Mouse (Mus musculus): Measurements from ENCODE around the gene Sirpb1a.
"Not testable (repeated sequence)": the region's sequence is repeated elsewhere in the genome, so short reads cannot be mapped to it uniquely, and the experiment has no call there.

The Sirpb1a gene

DNA sequence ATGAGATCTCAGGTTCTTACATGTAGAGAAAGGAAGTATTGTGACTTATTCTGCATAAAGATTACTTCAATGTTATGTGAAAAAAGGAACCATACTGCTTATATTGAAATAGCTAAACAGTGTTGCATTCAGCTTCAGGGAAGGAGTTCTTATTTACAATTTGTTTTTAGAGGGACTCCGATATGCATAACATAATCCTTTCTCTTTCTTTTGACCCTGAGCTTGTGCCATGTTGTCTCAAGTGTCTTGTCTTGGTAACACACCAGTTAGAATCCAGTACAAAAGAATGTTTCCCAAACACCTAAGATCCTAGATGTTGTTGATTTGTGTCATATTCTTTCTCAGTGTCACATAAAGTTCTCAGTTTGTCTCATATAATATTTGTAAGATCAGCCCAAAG is at the start of gene Sirpb1a:
TSS of gene Sirpb1a (minus strand) at position 74 of the 400 bp plus-strand sequence.
- not testable (repeated sequence) for DNase-seq

DNA sequence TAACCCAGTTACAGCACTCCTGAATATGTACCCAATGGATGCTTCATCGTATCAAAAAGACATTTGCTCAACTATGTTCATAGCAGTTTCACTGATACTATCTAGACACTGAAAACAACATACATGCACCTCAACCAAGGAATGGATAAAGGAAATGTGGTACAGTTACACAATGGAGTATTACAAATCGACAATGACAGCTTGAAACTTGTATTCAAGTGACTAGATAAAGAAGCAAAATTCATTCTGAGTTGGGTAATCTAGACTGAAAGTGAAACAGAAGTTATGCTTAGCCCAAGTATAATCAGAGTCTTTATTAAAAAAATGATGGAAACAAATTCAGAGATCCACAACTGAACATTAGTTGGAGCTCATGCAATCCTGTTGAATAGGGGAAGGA is 48.5 kb upstream of the Sirpb1a start:
- not testable (repeated sequence) for DNase-seq

DNA sequence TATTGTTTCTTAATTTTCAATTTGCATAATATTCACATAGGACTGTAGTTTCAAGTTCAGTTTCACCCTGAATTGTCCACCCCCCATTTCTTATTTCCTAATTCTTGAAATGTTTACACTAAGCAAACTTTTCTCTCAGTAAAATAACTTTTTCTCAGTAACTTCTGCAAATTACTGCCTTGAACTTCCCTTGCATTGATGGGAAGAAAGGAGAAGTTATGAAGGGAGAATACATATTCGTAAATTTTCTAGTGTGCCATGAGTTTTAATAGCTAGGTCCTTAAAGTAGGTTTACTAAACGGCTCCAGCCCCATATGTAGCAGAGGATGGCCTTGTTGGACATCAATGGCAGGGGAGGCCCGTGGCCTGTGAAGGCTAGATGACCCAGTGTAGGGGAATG is 43.8 kb upstream of the Sirpb1a start:
- not testable (repeated sequence) for DNase-seq

DNA sequence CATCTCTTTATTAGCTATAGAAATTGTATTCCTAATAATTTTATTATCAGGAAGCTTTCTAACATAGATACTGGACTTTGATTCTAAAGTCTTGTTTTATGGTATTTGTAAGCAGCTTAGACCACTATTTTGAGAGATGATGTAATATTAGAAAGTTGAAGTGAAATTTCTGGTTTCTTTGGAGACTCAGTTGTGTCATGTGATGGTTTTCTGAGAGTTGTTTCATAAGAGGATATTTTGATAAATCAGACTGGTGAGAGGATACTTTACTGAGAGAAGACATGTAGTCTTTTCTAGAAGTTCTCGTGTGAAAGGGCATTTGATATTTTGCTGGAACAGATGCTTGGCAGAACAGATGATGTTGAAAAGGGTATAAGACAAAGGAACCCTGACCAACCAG is 17.6 kb upstream of the Sirpb1a start:
- DNase-seq = not testable (repeated sequence)

DNA sequence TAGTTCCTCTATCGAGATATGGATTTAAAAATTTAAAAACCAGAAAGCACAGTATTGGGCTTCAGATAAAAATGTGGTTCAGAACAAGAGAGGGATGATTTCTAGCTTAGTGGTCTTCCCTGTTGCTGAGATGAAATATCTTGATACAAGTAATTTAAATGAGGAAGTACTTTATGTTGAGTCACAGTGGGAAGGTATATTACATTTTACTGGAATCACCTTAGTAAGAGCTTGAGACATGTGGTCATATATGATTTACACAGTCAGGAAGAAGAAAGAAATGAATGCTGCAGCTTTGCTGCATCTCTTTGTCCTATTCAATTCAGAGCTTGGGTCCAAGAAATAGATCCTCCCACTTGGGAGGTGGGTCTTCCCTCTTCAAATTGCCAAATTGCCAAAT is 13.5 kb upstream of the Sirpb1a start:
- DNase-seq = not testable (repeated sequence)

DNA sequence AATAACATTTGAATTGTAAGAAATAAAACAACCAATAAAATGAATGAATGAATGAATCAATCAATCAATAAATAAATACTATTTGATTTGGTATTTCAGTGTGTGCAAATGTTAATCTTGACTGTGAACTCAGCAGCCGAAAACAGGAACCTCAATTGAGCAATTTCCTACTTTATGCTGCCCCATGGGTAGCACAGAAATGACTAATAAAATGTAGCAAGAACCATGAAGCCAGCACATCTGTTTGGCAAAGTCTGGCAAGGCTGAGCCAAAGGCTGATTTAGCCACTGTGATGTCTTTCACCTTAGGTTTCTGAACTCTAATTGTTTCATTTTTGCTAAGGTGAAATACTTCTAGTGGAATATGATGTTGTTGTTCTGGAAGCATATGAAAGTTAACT is 1.6 kb upstream of the Sirpb1a start:
- no peak for DNase-seq

DNA sequence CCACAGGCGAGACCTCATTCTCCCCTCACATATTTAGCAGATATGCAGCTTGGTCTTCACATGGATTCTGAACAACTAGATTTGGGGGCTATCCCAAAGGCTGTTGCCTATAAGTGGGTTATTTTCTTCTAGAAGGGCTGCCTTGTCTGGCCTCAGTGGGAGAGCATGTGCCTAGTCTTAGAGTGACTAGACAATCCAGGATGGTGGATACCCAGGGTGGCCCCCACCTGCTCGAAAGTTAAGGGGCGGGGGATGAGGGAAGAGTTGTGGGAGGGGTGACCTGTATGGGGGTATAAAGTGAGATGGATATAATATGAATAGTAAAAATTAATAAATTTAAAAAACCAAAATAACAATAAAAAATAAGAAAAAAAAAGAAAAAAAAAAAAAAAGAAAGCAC is 70.6 kb downstream of the Sirpb1a start:
- DNase-seq = not testable (repeated sequence)

DNA sequence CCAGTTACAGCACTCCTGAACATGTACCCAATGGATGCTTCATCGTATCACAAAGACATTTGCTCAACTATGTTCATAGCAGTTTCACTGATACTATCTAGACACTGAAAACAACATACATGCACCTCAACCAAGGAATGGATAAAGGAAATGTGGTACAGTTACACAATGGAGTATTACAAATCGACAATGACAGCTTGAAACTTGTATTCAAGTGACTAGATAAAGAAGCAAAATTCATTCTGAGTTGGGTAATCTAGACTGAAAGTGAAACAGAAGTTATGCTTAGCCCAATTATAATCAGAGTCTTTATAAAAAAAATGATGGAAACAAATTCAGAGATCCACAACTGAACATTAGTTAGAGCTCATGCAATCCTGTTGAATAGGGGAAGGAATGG is 76.0 kb downstream of the Sirpb1a start:
- not testable (repeated sequence) for DNase-seq

DNA sequence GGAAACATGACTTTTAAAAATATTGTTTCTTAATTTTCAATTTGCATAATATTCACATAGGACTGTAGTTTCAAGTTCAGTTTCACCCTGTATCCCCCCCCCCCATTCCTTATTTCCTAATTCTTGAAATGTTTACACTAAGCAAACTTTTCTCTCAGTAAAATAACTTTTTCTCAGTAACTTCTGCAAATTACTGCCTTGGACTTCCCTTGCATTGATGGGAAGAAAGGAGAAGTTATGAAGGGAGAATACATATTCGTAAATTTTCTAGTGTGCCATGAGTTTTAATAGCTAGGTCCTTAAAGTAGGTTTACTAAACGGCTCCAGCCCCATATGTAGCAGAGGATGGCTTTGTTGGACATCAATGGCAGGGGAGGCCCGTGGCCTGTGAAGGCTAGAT is 80.7 kb downstream of the Sirpb1a start:
- not testable (repeated sequence) for DNase-seq

DNA sequence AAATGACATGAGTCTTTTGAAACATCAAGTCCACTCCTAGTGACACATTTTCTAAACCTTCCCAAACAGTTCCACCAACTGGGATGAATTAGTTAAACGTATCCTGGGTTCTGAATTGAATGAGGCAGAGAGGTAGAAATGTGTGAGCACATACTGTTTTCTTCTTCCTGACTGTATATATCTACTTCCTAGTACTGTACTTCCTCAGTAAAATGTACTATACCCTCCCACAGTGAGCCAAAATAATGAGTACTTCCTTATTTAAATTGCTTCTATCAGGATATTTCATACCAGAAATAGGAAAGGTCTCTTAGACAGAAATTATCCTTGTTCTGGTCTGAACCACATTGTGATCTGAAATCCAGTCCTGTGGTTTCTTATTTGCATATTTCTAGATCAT is 86.0 kb downstream of the Sirpb1a start:
- no peak for DNase-seq

DNA sequence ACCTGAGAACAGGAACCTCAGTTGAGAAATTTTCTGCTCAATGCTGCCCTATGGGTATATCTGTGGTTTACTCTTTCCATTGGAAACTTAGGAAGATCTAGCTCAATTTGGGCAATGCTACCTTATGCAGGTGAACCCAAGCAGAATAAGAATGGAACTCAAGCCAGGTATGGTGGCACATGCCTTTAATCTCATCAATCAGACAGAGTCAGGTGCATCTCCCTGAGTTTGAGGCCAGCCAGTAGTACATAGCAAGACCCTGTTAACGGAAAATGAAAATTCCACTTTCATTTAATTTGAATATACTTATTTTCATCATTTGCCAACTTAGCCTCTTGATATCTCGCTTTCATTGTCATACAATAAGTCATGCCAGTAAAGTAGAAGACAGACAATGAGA is 92.1 kb downstream of the Sirpb1a start:
- no peak for DNase-seq

DNA sequence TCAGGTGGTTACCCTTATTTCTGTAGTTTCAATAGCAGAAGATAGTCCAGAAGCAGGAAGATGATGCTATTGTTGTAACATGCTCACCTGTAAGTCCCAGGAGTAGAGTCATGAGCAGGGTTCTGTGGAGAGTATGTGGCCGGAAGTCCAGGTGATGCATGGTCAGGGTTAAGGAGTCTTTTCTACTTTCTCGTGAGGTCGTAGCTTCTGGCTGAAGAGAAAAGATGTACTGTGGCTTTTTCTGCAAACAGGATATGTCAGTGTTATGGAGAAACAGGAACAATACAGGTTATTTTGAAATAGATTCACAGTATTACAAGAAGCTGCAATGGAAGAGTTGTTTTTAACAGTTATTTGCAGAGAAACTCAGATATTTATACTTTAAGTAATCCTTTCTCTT is 94.3 kb downstream of the Sirpb1a start, which contains the start of gene Gm9733:
TSS of gene Gm9733 (minus strand) at position 240 of the 400 bp plus-strand sequence.
- no peak for DNase-seq

DNA sequence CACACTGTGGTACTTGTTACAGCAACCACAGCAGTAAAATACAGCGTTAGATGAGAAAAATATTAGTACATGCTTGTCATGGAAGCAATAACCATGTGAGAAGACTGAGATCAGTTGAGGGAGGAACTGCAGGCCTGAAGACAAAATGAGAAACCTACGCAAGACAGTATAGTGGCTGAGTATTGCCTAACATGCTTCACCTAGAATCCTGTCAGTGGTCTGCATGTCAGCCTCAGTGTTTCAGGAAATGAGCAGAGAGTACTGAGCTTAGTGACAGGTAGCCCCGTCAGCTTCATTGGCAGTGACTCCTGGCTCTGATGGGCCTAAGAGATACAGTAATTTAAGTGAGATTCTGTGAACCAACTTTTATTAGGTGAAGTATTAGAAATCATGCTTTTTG is 94.8 kb downstream of the Sirpb1a start:
- DNase-seq = no peak

DNA sequence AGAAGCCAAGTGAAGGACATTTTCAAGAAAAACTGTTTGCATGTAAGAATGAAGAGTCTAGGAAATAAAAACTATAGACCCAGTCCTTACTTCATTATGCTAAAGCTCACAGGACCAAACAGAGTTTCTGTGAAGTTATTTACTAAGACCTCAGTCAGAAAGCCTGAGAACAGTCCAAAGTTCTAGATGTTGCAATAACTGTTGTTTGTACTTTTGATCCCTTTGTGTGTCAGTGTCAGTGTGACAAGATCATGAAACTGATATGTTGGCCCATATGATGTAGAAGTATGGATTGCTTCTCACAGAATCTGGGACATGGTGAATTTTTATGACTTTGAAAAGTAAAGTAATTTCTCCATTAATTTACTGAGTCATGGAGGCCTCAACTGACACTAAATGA is 96.8 kb downstream of the Sirpb1a start:
- no peak for DNase-seq
